Mouse (Mus musculus) hindbrain, embryonic 12.5 days (tissue): ENCODE measurements at regions not wholly inside any gene's neighbourhood (a gene's known extent, or its start where the extent isn't known, plus 50 kb on each side); places are given as distances from the start of the nearest gene placed in this dataset.

Experiments used
- ATAC-seq: fragments of 200-750 bp; cut with Nextera tagmentation; 2 replicates; pipeline ENCODE4 v1.8.0; 2017; ENCODE audit warnings: moderate TSS enrichment; ENCODE audit not compliant: low FRiP score
- H3K27ac ChIP-seq: fragments of 300-500 bp; sonication (generic); 2 replicates; pipeline ENCODE4 v1.5.1; 2016; ENCODE audit warnings: mild to moderate bottlenecking
- H3K27me3 ChIP-seq: fragments of 300-500 bp; sonication (generic); 2 replicates; pipeline ENCODE4 v1.6.1; 2016; ENCODE audit warnings: mild to moderate bottlenecking
- H3K36me3 ChIP-seq: fragments of 300-500 bp; sonication (generic); 2 replicates; pipeline ENCODE4 v1.6.1; 2016; ENCODE audit warnings: mild to moderate bottlenecking
- H3K4me1 ChIP-seq: fragments of 300-500 bp; sonication (generic); 2 replicates; pipeline ENCODE4 v1.6.1; 2016
- H3K4me2 ChIP-seq: fragments of 300-500 bp; sonication (generic); replicated peaks from 2 replicates; pipeline ENCODE4 v1.6.1; 2016; ENCODE audit warnings: mild to moderate bottlenecking
- H3K4me3 ChIP-seq: fragments of 300-500 bp; sonication (generic); 2 replicates; pipeline ENCODE4 v1.5.1; 2016; ENCODE audit warnings: mild to moderate bottlenecking
- H3K9ac ChIP-seq: fragments of 300-500 bp; sonication (generic); 2 replicates; pipeline ENCODE4 v1.6.1; 2016; ENCODE audit warnings: mild to moderate bottlenecking, moderate library complexity
- H3K9me3 ChIP-seq: fragments of 300-500 bp; sonication (generic); replicated peaks from 2 replicates; pipeline ENCODE4 v1.6.1; 2016; ENCODE audit warnings: mild to moderate bottlenecking
- WGBS: fragments of 180-500 bp; shearing (Covaris S2); methylation state at CpG from one replicate; pipeline ENCODE4 v1.1.7; 2016; 5-methylcytosine and 5-hydroxymethylcytosine counted together

- H3K9ac ChIP-seq, result peak overlapping the region; percentile 1; the same call in 1 of the 2 replicates
- ATAC-seq, result peak; percentile 66
- peaks cover 8% of the 10 kb centered on the region; the same call in 1 of the 2 replicates for H3K27me3 ChIP-seq
- H3K4me2 ChIP-seq, result no peak overlapping the region
- no peaks in the 10 kb centered on the region for H3K36me3 ChIP-seq
- WGBS, result 26% methylated on average over 4 of the region's 4 CpGs
- H3K9me3 ChIP-seq, result no peaks in the 10 kb centered on the region
- no peak overlapping the region for H3K4me3 ChIP-seq
- peak overlapping the region; percentile 45; the same call in 1 of the 2 replicates for H3K27ac ChIP-seq
- H3K4me1 ChIP-seq, result peaks cover 49% of the 10 kb centered on the region
These were observed 158.3 kb downstream of the Tle3 start for GRCm38 (mm10) chr9:61530263-61531045.

- no peaks in the 10 kb centered on the region for H3K36me3 ChIP-seq
- ATAC-seq, result peak; percentile 42; the same call in 1 of the 2 replicates
- peaks cover 49% of the 10 kb centered on the region for H3K4me1 ChIP-seq
- no peak overlapping the region for H3K4me2 ChIP-seq
- H3K4me3 ChIP-seq, result no peak overlapping the region
- H3K27ac ChIP-seq, result peak overlapping the region; percentile 24
- no peaks in the 10 kb centered on the region for H3K9me3 ChIP-seq
- 0 out of 2 replicates have a peak, but pooled peaks cover 4% of the 10 kb centered on the region for H3K27me3 ChIP-seq
- no peak overlapping the region for H3K9ac ChIP-seq
- 22% methylated on average over 12 of the region's 12 CpGs for WGBS
These were observed 156.2 kb downstream of the Tle3 start for GRCm38 (mm10) chr9:61528286-61528865.

GRCm38 (mm10) chr9:61527491-61528056 lies 155.4 kb downstream of the Tle3 start:
- WGBS, result 85% methylated on average over 5 of the region's 5 CpGs
- Histone ChIP-seq H3K27ac (no peak overlapping the region), H3K36me3 (no peaks in the 10 kb centered on the region), H3K27me3 (0 out of 2 replicates have a peak, but pooled peaks cover 4% of the 10 kb centered on the region), H3K4me1 (peaks cover 49% of the 10 kb centered on the region), H3K4me2 (no peak overlapping the region), H3K9ac (no peak overlapping the region), H3K9me3 (peaks cover 5% of the 10 kb centered on the region), H3K4me3 (no peak overlapping the region)
- no peak for ATAC-seq

GRCm38 (mm10) chr9:61520136-61520535 lies 148.0 kb downstream of the Tle3 start:
- Histone ChIP-seq H3K27ac (no peak overlapping the region), H3K4me3 (no peak overlapping the region), H3K9me3 (peaks cover 15% of the 10 kb centered on the region), H3K4me2 (no peak overlapping the region), H3K4me1 (no peaks in the 10 kb centered on the region), H3K36me3 (no peaks in the 10 kb centered on the region), H3K9ac (no peak overlapping the region), H3K27me3 (peaks cover 3% of the 10 kb centered on the region; the same call in 1 of the 2 replicates)
- ATAC-seq, result no peak
- 85% methylated on average over 5 of the region's 5 CpGs for WGBS

- Histone ChIP-seq H3K36me3 (no peaks in the 10 kb centered on the region), H3K4me3 (no peak overlapping the region), H3K4me1 (no peaks in the 10 kb centered on the region), H3K9me3 (peaks cover 13% of the 10 kb centered on the region), H3K27ac (no peak overlapping the region), H3K9ac (no peak overlapping the region), H3K4me2 (no peak overlapping the region), H3K27me3 (peaks cover 7% of the 10 kb centered on the region; the same call in 1 of the 2 replicates)
- WGBS, result 88% methylated on average over 7 of the region's 7 CpGs
- no peak for ATAC-seq
These were observed 145.7 kb downstream of the Tle3 start for GRCm38 (mm10) chr9:61517906-61518305.

GRCm38 (mm10) chr9:61511436-61511835 lies 139.3 kb downstream of the Tle3 start:
- no peak for ATAC-seq
- Histone ChIP-seq H3K27ac (no peak overlapping the region), H3K4me1 (peaks cover 28% of the 10 kb centered on the region), H3K4me3 (no peak overlapping the region), H3K9ac (no peak overlapping the region), H3K4me2 (no peak overlapping the region), H3K36me3 (no peaks in the 10 kb centered on the region), H3K9me3 (no peaks in the 10 kb centered on the region), H3K27me3 (peaks cover 29% of the 10 kb centered on the region)

- Histone ChIP-seq H3K27ac (0 out of 2 replicates have a peak overlapping the region, but pooled peaks have one; percentile 35), H3K4me2 (peak overlapping the region; percentile 36; the same call in 1 of the 2 replicates), H3K4me1 (peaks cover 28% of the 10 kb centered on the region), H3K27me3 (peaks cover 31% of the 10 kb centered on the region), H3K4me3 (no peak overlapping the region), H3K9ac (no peak overlapping the region), H3K36me3 (no peaks in the 10 kb centered on the region), H3K9me3 (no peaks in the 10 kb centered on the region)
- WGBS, result 18% methylated on average over 14 of the region's 14 CpGs
- peak; percentile 78 for ATAC-seq
These were observed 138.2 kb downstream of the Tle3 start for GRCm38 (mm10) chr9:61510217-61510893.

- Histone ChIP-seq H3K36me3 (no peaks in the 10 kb centered on the region), H3K27ac (peak overlapping the region; percentile 41; the same call in 1 of the 2 replicates), H3K9ac (no peak overlapping the region), H3K4me3 (no peak overlapping the region), H3K4me2 (peak overlapping the region; percentile 36), H3K9me3 (no peaks in the 10 kb centered on the region), H3K27me3 (peaks cover 34% of the 10 kb centered on the region), H3K4me1 (peaks cover 28% of the 10 kb centered on the region)
- ATAC-seq, result peak; percentile 86
- 6% methylated on average over 26 of the region's 26 CpGs for WGBS
These were observed 137.5 kb downstream of the Tle3 start for GRCm38 (mm10) chr9:61509591-61510191.

GRCm38 (mm10) chr9:61509091-61509490 lies 136.9 kb downstream of the Tle3 start:
- WGBS, result 74% methylated on average over 5 of the region's 5 CpGs
- no peak for ATAC-seq
- no peak overlapping the region for H3K9ac ChIP-seq
- H3K9me3 ChIP-seq, result no peaks in the 10 kb centered on the region
- no peak overlapping the region for H3K4me2 ChIP-seq
- H3K4me1 ChIP-seq, result peaks cover 28% of the 10 kb centered on the region
- H3K27ac ChIP-seq, result no peak overlapping the region
- H3K27me3 ChIP-seq, result peaks cover 35% of the 10 kb centered on the region
- H3K4me3 ChIP-seq, result no peak overlapping the region
- H3K36me3 ChIP-seq, result no peaks in the 10 kb centered on the region

GRCm38 (mm10) chr9:61500851-61501250 lies 128.7 kb downstream of the Tle3 start:
- H3K9me3 ChIP-seq, result no peaks in the 10 kb centered on the region; the same call in 1 of the 2 replicates
- H3K27ac ChIP-seq, result no peak overlapping the region
- H3K4me1 ChIP-seq, result no peaks in the 10 kb centered on the region
- 89% methylated on average over 9 of the region's 9 CpGs for WGBS
- H3K4me3 ChIP-seq, result no peak overlapping the region
- H3K36me3 ChIP-seq, result no peaks in the 10 kb centered on the region
- no peak overlapping the region for H3K4me2 ChIP-seq
- H3K9ac ChIP-seq, result no peak overlapping the region
- peaks cover 13% of the 10 kb centered on the region; the same call in 1 of the 2 replicates for H3K27me3 ChIP-seq
- ATAC-seq, result no peak

- WGBS, result 81% methylated on average over 8 of the region's 8 CpGs
- no peak overlapping the region for H3K9ac ChIP-seq
These were observed 120.7 kb downstream of the Tle3 start for GRCm38 (mm10) chr9:61492896-61493295.

More at GRCm38 (mm10) chr9:61492896-61493295, 120.7 kb downstream of the Tle3 start:
- no peaks in the 10 kb centered on the region for H3K9me3 ChIP-seq
- no peaks in the 10 kb centered on the region; the same call in 1 of the 2 replicates for H3K4me1 ChIP-seq
- ATAC-seq, result no peak
- H3K4me3 ChIP-seq, result no peak overlapping the region
- no peak overlapping the region for H3K4me2 ChIP-seq
- no peaks in the 10 kb centered on the region for H3K36me3 ChIP-seq
- H3K27me3 ChIP-seq, result peaks cover 21% of the 10 kb centered on the region; the same call in 1 of the 2 replicates
- H3K27ac ChIP-seq, result no peak overlapping the region
